Mouse (Mus musculus): Measurements from ENCODE around the gene Ier2. TPM values are rescaled to one million over a fixed set of nuclear protein-coding genes. Genes with fewer than 3 reads are reported as not detected.
"Not testable (repeated sequence)": the region's sequence is repeated elsewhere in the genome, so short reads cannot be mapped to it uniquely, and the experiment has no call there.

Gene Ier2
- polyA plus RNA-seq, 1 experiment from 2014 or later, result 86.9 TPM

GRCm38 (mm10) chr8:84629586-84629985, 33.1 kb downstream of the Ier2 start:
- no peak for ATAC-seq (replicated peaks; ENCODE audit: insufficient number of reproducible peaks, low FRiP score, low TSS enrichment, low read depth)
- no peak overlapping the region for H3K4me2 ChIP-seq (ENCODE audit: low read depth, low read length)
- H3K9ac ChIP-seq (replicated peaks; ENCODE audit: low read length), result no peak overlapping the region
- no peak overlapping the region for H3K4me3 ChIP-seq (ENCODE audit: low read depth, low read length)
- H3K27ac ChIP-seq (replicated peaks; ENCODE audit: low read depth, low read length), result no peak overlapping the region
- no peaks in the 10 kb centered on the region for H3K27me3 ChIP-seq (ENCODE audit: control insufficient read depth, insufficient read depth, low read length)
- no peaks in the 10 kb centered on the region for H3K4me1 ChIP-seq (ENCODE audit: control insufficient read depth, insufficient read depth, low read length)
- H3K36me3 ChIP-seq (replicated peaks; ENCODE audit: control insufficient read depth, insufficient read depth, low read depth, low read length), result no peaks in the 10 kb centered on the region
- DNase-seq (ENCODE audit: low spot score), result no peak
- H3K9me3 ChIP-seq (replicated peaks; ENCODE audit: control insufficient read depth, low read length), result no peaks in the 10 kb centered on the region
- WGBS, result 70% methylated on average over 11 of the region's 11 CpGs

- H3K4me1 ChIP-seq (ENCODE audit: control insufficient read depth, insufficient read depth, low read length); H3K27ac ChIP-seq (replicated peaks; ENCODE audit: low read depth, low read length); ATAC-seq (replicated peaks; ENCODE audit: insufficient number of reproducible peaks, low FRiP score, low TSS enrichment, low read depth); H3K36me3 ChIP-seq (replicated peaks; ENCODE audit: control insufficient read depth, insufficient read depth, low read depth, low read length); H3K9ac ChIP-seq (replicated peaks; ENCODE audit: low read length); H3K4me2 ChIP-seq (ENCODE audit: low read depth, low read length); H3K27me3 ChIP-seq (ENCODE audit: control insufficient read depth, insufficient read depth, low read length); DNase-seq (ENCODE audit: low spot score); H3K4me3 ChIP-seq (ENCODE audit: low read depth, low read length); H3K9me3 ChIP-seq (replicated peaks; ENCODE audit: control insufficient read depth, low read length): not testable (repeated sequence)
- 70% methylated on average over 4 of the region's 4 CpGs for WGBS
Observed at GRCm38 (mm10) chr8:84623425-84623824, 39.2 kb downstream of the Ier2 start.

- Histone ChIP-seq H3K36me3 (replicated peaks; ENCODE audit: control insufficient read depth, insufficient read depth, low read depth, low read length) (no peaks in the 10 kb centered on the region), H3K4me1 (ENCODE audit: control insufficient read depth, insufficient read depth, low read length) (peaks cover 3% of the 10 kb centered on the region; the same call in 1 of the 2 replicates), H3K27me3 (ENCODE audit: control insufficient read depth, insufficient read depth, low read length) (peaks cover 4% of the 10 kb centered on the region; the same call in 1 of the 2 replicates), H3K27ac (replicated peaks; ENCODE audit: low read depth, low read length) (no peak overlapping the region), H3K9me3 (replicated peaks; ENCODE audit: control insufficient read depth, low read length) (no peaks in the 10 kb centered on the region), H3K4me2 (ENCODE audit: low read depth, low read length) (no peak overlapping the region), H3K9ac (replicated peaks; ENCODE audit: low read length) (no peak overlapping the region), H3K4me3 (ENCODE audit: low read depth, low read length) (no peak overlapping the region)
- DNase-seq (ENCODE audit: low spot score), result no peak
- WGBS, result 72% methylated on average over 8 of the region's 8 CpGs
- no peak for ATAC-seq (replicated peaks; ENCODE audit: insufficient number of reproducible peaks, low FRiP score, low TSS enrichment, low read depth)
Observed at GRCm38 (mm10) chr8:84621102-84621625, 41.5 kb downstream of the Ier2 start.

GRCm38 (mm10) chr8:84617005-84617404, 45.6 kb downstream of the Ier2 start:
- Histone ChIP-seq H3K9ac (replicated peaks; ENCODE audit: low read length) (no peak overlapping the region), H3K27ac (replicated peaks; ENCODE audit: low read depth, low read length) (no peak overlapping the region), H3K36me3 (replicated peaks; ENCODE audit: control insufficient read depth, insufficient read depth, low read depth, low read length) (no peaks in the 10 kb centered on the region), H3K9me3 (replicated peaks; ENCODE audit: control insufficient read depth, low read length) (no peaks in the 10 kb centered on the region), H3K4me3 (ENCODE audit: low read depth, low read length) (no peak overlapping the region), H3K4me2 (ENCODE audit: low read depth, low read length) (no peak overlapping the region), H3K27me3 (ENCODE audit: control insufficient read depth, insufficient read depth, low read length) (peaks cover 4% of the 10 kb centered on the region; the same call in 1 of the 2 replicates), H3K4me1 (ENCODE audit: control insufficient read depth, insufficient read depth, low read length) (peaks cover 5% of the 10 kb centered on the region)
- DNase-seq (ENCODE audit: low spot score), result no peak
- 46% methylated on average over 22 of the region's 22 CpGs for WGBS
- ATAC-seq (replicated peaks; ENCODE audit: insufficient number of reproducible peaks, low FRiP score, low TSS enrichment, low read depth), result no peak

- no peaks in the 10 kb centered on the region for H3K9me3 ChIP-seq (replicated peaks; ENCODE audit: control insufficient read depth, low read length)
- H3K4me2 ChIP-seq (ENCODE audit: low read depth, low read length), result no peak overlapping the region
- H3K27ac ChIP-seq (replicated peaks; ENCODE audit: low read depth, low read length), result no peak overlapping the region
- ATAC-seq (replicated peaks; ENCODE audit: insufficient number of reproducible peaks, low FRiP score, low TSS enrichment, low read depth), result 0 out of 2 replicates have a peak, but pooled peaks have one; percentile 27
- no peaks in the 10 kb centered on the region for H3K36me3 ChIP-seq (replicated peaks; ENCODE audit: control insufficient read depth, insufficient read depth, low read depth, low read length)
- peak overlapping the region; percentile 29; the same call in 1 of the 2 replicates for H3K9ac ChIP-seq (replicated peaks; ENCODE audit: low read length)
- no peak for DNase-seq (ENCODE audit: low spot score)
- peaks cover 4% of the 10 kb centered on the region; the same call in 1 of the 2 replicates for H3K27me3 ChIP-seq (ENCODE audit: control insufficient read depth, insufficient read depth, low read length)
- 20% methylated on average over 22 of the region's 22 CpGs for WGBS
- H3K4me1 ChIP-seq (ENCODE audit: control insufficient read depth, insufficient read depth, low read length), result peaks cover 5% of the 10 kb centered on the region
- no peak overlapping the region for H3K4me3 ChIP-seq (ENCODE audit: low read depth, low read length)
Observed at GRCm38 (mm10) chr8:84615666-84616485, 46.8 kb downstream of the Ier2 start.

- Histone ChIP-seq H3K4me2 (ENCODE audit: low read depth, low read length) (no peak overlapping the region), H3K36me3 (replicated peaks; ENCODE audit: control insufficient read depth, insufficient read depth, low read depth, low read length) (no peaks in the 10 kb centered on the region), H3K4me3 (ENCODE audit: low read depth, low read length) (no peak overlapping the region), H3K9me3 (replicated peaks; ENCODE audit: control insufficient read depth, low read length) (no peaks in the 10 kb centered on the region), H3K9ac (replicated peaks; ENCODE audit: low read length) (no peak overlapping the region), H3K4me1 (ENCODE audit: control insufficient read depth, insufficient read depth, low read length) (peaks cover 5% of the 10 kb centered on the region), H3K27ac (replicated peaks; ENCODE audit: low read depth, low read length) (no peak overlapping the region), H3K27me3 (ENCODE audit: control insufficient read depth, insufficient read depth, low read length) (peaks cover 4% of the 10 kb centered on the region; the same call in 1 of the 2 replicates)
- DNase-seq (ENCODE audit: low spot score), result peak; percentile 74
- WGBS, result 31% methylated on average over 16 of the region's 16 CpGs
- ATAC-seq (replicated peaks; ENCODE audit: insufficient number of reproducible peaks, low FRiP score, low TSS enrichment, low read depth), result no peak
Observed at GRCm38 (mm10) chr8:84614512-84615223, 48.0 kb downstream of the Ier2 start.
